Mouse (Mus musculus): ENCODE results near the gene Zfp606.

DNA sequence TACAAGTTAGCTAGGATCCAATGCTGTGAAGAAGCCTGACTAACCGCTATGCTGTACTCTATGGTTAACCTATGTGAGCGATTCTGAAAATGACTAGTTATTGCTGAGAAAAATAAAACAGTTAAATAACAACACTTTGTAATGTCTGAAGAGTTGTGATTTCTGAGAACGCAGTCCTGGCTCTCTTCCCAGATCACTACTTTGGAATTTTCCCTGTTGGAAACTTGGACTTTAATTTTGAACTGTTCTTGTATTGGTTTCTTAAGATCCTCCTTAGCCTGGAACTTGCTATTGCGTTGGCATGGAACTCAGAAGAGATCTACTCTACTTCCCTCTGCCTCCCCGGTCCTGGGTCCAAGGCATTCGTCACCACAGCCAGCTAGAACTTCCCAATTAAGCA, 5.7 kb downstream of the Zfp606 start:
- TF ChIP-seq CTCF (IDR thresholded peaks at IDR 0.05; ENCODE audit: borderline replicate concordance, control insufficient read depth, extremely low read depth, insufficient read depth, low read length, poor library complexity) = no peak
- no peak for TF ChIP-seq POLR2A (IDR thresholded peaks at IDR 0.05; ENCODE audit: control insufficient read depth, extremely low read depth, insufficient read depth, low read length, poor library complexity)

Measured in thymus, adult 2 months (tissue).